Mouse (Mus musculus) stomach, postnatal 0 days (tissue): ENCODE measurements around the gene 9930104L06Rik. TPM values are rescaled to one million over a fixed set of nuclear protein-coding genes. Genes with fewer than 3 reads are reported as not detected.
A peak's percentile ranks its signal among the peaks of the same experiment; 100 is the strongest.
"Not testable (repeated sequence)": the region's sequence is repeated elsewhere in the genome, so short reads cannot be mapped to it uniquely, and the experiment has no call there.

Experiments
- ATAC-seq: fragments of 200-750 bp; cut with Nextera tagmentation; 2 replicates; pipeline ENCODE4 v1.8.0; 2017; ENCODE audit not compliant: low FRiP score, low TSS enrichment
- DNase-seq: peaks from one replicate; pipeline ENCODE4 v3.0.0-alpha.2; 2016; ENCODE audit warnings: low spot score
- H3K27ac ChIP-seq: fragments of 300-500 bp; sonication (generic); replicated peaks from 2 replicates; pipeline ENCODE4 v1.5.1; 2014; ENCODE audit warnings: mild to moderate bottlenecking, control low read depth
- H3K27me3 ChIP-seq: fragments of 300-500 bp; sonication (generic); 2 replicates; pipeline ENCODE4 v1.6.1; 2014; ENCODE audit warnings: low read length; ENCODE audit not compliant: control insufficient read depth, insufficient read depth
- H3K36me3 ChIP-seq: fragments of 300-500 bp; sonication (generic); 2 replicates; pipeline ENCODE4 v1.6.1; 2014; ENCODE audit warnings: low read length, mixed read lengths; ENCODE audit not compliant: control insufficient read depth, insufficient read depth
- H3K4me1 ChIP-seq: fragments of 300-500 bp; sonication (generic); replicated peaks from 2 replicates; pipeline ENCODE4 v1.6.1; 2014; ENCODE audit warnings: antibody characterized with exemption; ENCODE audit not compliant: control insufficient read depth, insufficient read depth
- H3K4me2 ChIP-seq: fragments of 300-500 bp; sonication (generic); replicated peaks from 2 replicates; pipeline ENCODE4 v1.6.1; 2014; ENCODE audit warnings: low read depth, mild to moderate bottlenecking, control low read depth, moderate library complexity
- H3K4me3 ChIP-seq: fragments of 300-500 bp; sonication (generic); 2 replicates; pipeline ENCODE4 v1.5.1; 2014; ENCODE audit warnings: low read depth, low read length, control low read depth
- H3K9ac ChIP-seq: fragments of 300-500 bp; sonication (generic); 2 replicates; pipeline ENCODE4 v1.6.1; 2014; ENCODE audit warnings: mild to moderate bottlenecking, low read length, control low read depth, mixed read lengths
- H3K9me3 ChIP-seq: fragments of 300-500 bp; sonication (generic); 2 replicates; pipeline ENCODE4 v1.6.1; 2016; ENCODE audit warnings: low read length; ENCODE audit not compliant: control insufficient read depth
- CTCF ChIP-seq: IDR thresholded peaks from 2 replicates; pipeline ENCODE4 v1.5.1; 2016; ENCODE audit warnings: antibody characterized with exemption, low read depth, mild to moderate bottlenecking, moderate library complexity
- EP300 ChIP-seq: optimal IDR thresholded peaks from 2 replicates; pipeline ENCODE3; 2016; ENCODE audit warnings: antibody characterized with exemption
- WGBS: fragments of 180-500 bp; shearing (Covaris S2); extraction: QIAGEN DNeasy Blood & Tissue Kit; methylation state at CpG from one replicate; pipeline ENCODE4 v1.1.7; 2014; 5-methylcytosine and 5-hydroxymethylcytosine counted together
- polyA plus RNA-seq: library from polyadenylated mRNA; unstranded; fragments of >200 nt; fragmentation: Nextera tagmentation; extraction: Ambion mirVana; gene quantifications from 2 replicates; pipeline ENCODE4 v1.2.1, GENCODE M21; 2015

Gene 9930104L06Rik
- polyA plus RNA-seq, 1 experiment from 2014 or later: 6.9 TPM

DNA sequence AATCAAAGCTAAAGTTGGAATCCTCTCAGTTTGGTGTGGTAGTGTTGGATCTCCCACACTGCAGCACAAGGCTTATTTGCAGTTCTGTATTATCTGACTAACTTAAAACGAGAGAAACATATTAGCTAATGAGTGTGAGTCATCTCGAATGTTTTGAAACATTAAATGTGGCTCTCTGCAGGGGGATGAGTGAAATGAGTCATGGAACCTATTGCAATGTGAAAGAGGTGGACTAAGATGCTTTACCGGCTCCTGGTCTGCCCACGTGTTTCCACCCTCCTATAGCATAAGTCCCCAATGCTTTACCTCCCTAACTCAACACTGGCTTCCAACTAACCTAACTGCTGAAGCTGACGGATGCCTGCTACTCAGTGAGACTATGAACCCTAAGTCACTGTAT is 8.7 kb upstream of the 9930104L06Rik start:
- ATAC-seq (no peak), DNase-seq (no peak)
- H3K4me2 ChIP-seq: no peak overlapping the region
- WGBS: 79% methylated on average over 5 of the region's 5 CpGs
- no peaks in the 10 kb centered on the region for H3K9me3 ChIP-seq
- H3K36me3 ChIP-seq: peaks cover 9% of the 10 kb centered on the region
- H3K4me1 ChIP-seq: no peaks in the 10 kb centered on the region
- H3K27ac ChIP-seq: no peak overlapping the region
- no peak overlapping the region for H3K4me3 ChIP-seq
- H3K27me3 ChIP-seq: no peaks in the 10 kb centered on the region
- no peak overlapping the region for H3K9ac ChIP-seq
- TF ChIP-seq EP300 (no peak), CTCF (no peak)

DNA sequence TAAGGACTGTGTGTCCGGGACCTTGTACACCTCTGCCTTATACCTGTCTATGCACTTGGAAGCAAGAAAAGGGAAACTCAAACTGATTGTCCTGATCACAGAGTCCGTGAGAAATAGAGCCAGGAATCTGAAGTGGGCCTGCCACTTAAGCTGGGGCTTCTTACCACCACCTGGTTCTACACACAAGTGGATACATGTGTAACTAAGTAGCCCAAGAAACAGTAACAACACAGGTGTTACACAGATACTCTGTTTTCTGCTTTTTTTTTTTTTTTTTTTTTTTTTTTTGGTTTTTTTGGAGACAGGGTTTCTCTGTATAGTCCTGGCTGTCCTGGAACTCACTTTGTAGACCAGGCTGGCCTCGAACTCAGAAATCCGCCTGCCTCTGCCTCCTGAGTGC is 2.4 kb downstream of the 9930104L06Rik start, which contains the start of gene Cdca8:
Cdca8 (minus strand) TSS at position 101 of the 400 bp plus-strand sequence.
- H3K4me2 ChIP-seq, H3K9ac ChIP-seq, H3K4me3 ChIP-seq, H3K4me1 ChIP-seq, DNase-seq, H3K27me3 ChIP-seq, H3K9me3 ChIP-seq, ATAC-seq, H3K36me3 ChIP-seq, H3K27ac ChIP-seq: not testable (repeated sequence)
- WGBS: 90% methylated on average over 4 of the region's 4 CpGs

DNA sequence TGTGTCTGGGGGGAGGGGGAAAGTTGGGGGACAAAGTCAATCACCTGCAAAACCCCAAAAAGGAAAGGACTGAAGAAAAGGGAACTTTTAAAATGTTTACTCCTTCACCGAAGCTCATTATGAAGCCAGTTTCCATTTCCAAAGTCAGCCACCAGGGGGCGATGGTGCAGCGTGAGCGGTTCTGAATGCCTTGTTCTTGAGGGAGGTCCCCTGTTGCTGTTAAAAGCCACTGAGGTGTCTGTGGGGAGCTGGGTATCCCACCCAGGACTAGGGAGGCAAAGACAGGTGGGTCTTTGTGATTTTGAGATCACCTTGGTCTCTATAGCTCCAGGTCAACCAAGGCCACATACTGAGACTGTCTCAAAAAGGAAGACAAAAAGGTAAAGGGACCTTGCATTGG is 6.2 kb downstream of the 9930104L06Rik start:
- no peak overlapping the region for H3K4me3 ChIP-seq
- H3K27me3 ChIP-seq: no peaks in the 10 kb centered on the region
- H3K4me1 ChIP-seq: no peaks in the 10 kb centered on the region
- H3K9me3 ChIP-seq: no peaks in the 10 kb centered on the region
- H3K4me2 ChIP-seq: no peak overlapping the region
- TF ChIP-seq CTCF (peak; percentile 96), EP300 (no peak)
- DNase-seq (peak; percentile 85), ATAC-seq (peak; percentile 35; the same call in 1 of the 2 replicates)
- WGBS: 4% methylated on average over 4 of the region's 4 CpGs
- no peak overlapping the region for H3K27ac ChIP-seq
- no peak overlapping the region for H3K9ac ChIP-seq
- peaks cover 3% of the 10 kb centered on the region; the same call in 1 of the 2 replicates for H3K36me3 ChIP-seq

DNA sequence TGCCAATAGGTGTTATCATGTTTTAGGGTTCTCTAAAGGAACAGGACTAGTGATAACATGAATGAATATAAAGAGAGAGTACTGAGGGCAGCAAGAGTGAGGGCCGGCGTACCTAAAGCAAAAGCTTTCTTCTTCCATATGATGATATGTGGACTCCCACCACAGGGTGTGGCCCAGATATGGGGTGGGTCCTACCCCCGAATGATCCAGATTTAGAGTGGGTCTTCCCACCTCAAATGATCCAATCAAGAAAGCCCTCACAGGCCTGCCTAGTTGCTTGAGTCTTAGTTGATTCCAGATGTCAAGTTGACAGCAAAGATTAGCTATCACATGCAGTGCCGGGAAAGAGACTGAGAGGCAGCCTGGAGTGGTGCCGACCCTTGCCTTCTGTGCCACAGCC is 6.9 kb downstream of the 9930104L06Rik start:
- Histone ChIP-seq H3K4me3 (no peak overlapping the region), H3K36me3 (peaks cover 3% of the 10 kb centered on the region; the same call in 1 of the 2 replicates), H3K4me2 (no peak overlapping the region), H3K9ac (no peak overlapping the region), H3K4me1 (no peaks in the 10 kb centered on the region), H3K27me3 (no peaks in the 10 kb centered on the region), H3K27ac (no peak overlapping the region), H3K9me3 (no peaks in the 10 kb centered on the region)
- ATAC-seq (no peak), DNase-seq (no peak)
- TF ChIP-seq EP300 (no peak), CTCF (no peak)
- WGBS: 85% methylated on average over 5 of the region's 5 CpGs

DNA sequence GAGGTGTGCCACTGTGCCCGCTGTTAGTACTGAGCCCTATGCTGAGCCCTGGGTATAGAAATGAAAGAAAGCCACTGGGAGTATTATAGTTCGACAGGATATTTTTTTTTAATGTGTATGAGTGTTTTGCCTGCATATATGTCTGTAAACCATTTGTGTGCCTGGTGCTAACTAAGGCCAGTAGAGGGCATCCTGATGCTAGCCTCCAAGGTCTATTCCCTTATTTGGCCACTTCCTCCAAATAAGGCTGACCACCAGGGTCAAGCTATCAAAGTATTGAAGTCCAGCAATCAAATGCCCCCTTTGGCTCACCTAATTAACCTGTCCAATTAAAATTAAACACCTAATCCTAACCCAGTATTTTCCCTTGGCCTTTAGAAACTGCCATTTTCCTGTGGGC is 8.1 kb downstream of the 9930104L06Rik start:
- DNase-seq: no peak
- Histone ChIP-seq H3K27ac (no peak overlapping the region), H3K9me3 (no peaks in the 10 kb centered on the region), H3K36me3 (peaks cover 3% of the 10 kb centered on the region; the same call in 1 of the 2 replicates), H3K9ac (no peak overlapping the region), H3K4me1 (no peaks in the 10 kb centered on the region), H3K4me2 (no peak overlapping the region), H3K4me3 (no peak overlapping the region), H3K27me3 (no peaks in the 10 kb centered on the region)
- no peak for ATAC-seq
- TF ChIP-seq EP300 (no peak), CTCF (peak; percentile 67)
- WGBS: 58% methylated on average over 2 of the region's 2 CpGs

DNA sequence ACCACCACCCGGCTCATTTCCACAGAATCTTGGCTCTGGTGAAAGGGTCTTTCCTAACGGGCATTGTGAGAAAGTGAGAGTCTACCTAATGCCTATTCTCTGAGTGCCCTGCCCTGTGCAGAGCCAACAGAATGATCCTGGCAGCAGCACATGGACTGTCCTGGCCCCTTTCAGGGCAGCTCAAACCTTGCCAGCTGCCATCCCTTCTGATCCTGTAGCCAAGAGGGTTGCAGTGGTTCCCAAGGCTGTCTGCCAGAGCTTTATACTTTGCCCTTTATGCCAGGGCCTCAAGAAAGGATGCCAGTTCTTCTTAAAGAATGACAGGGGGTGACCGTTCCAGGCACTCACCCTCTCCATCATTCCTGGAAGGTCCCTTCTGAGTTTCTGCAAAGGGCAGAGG is 12.6 kb downstream of the 9930104L06Rik start:
- no peak for TF ChIP-seq CTCF
- no peak for TF ChIP-seq EP300

More for the DNA sequence above, 12.6 kb downstream of the 9930104L06Rik start:
- no peak overlapping the region for H3K4me3 ChIP-seq
- H3K27me3 ChIP-seq: no peaks in the 10 kb centered on the region
- WGBS: 71% methylated on average over 3 of the region's 3 CpGs
- DNase-seq (no peak), ATAC-seq (no peak)
- no peak overlapping the region for H3K9ac ChIP-seq
- H3K27ac ChIP-seq: no peak overlapping the region
- no peaks in the 10 kb centered on the region for H3K4me1 ChIP-seq
- no peak overlapping the region for H3K4me2 ChIP-seq
- no peaks in the 10 kb centered on the region for H3K36me3 ChIP-seq
- no peaks in the 10 kb centered on the region for H3K9me3 ChIP-seq
